Mouse (Mus musculus) macrophage (primary cell): ENCODE data around the gene Ndufv1. TPM values are rescaled to one million over a fixed set of nuclear protein-coding genes. Genes with fewer than 3 reads are reported as not detected.
A peak's percentile ranks its signal among the peaks of the same experiment; 100 is the strongest.

Source experiments
- H3K27ac ChIP-seq: fragments of 350-480 bp; formaldehyde crosslinking; 2 replicates; pipeline ENCODE4 v1.9.0; 2021
- H3K36me3 ChIP-seq: fragments of 350-480 bp; formaldehyde crosslinking; 2 replicates; pipeline ENCODE4 v1.9.0; 2021; ENCODE audit errors: inconsistent target
- H3K4me3 ChIP-seq: fragments of 350-480 bp; formaldehyde crosslinking; 2 replicates; pipeline ENCODE4 v1.9.0; 2021; ENCODE audit errors: inconsistent target
- H3K79me2 ChIP-seq: fragments of 350-480 bp; formaldehyde crosslinking; 2 replicates; pipeline ENCODE4 v1.9.0; 2021; ENCODE audit errors: inconsistent target
- WGBS: methylation state at CpG from one replicate; pipeline ENCODE4 v1.1.7; 2026; ENCODE audit warnings: inconsistent platforms; ENCODE audit not compliant: missing documents; 5-methylcytosine and 5-hydroxymethylcytosine counted together
- polyA plus RNA-seq: library from polyadenylated mRNA; stranded (reverse); fragments of 250-400 nt; gene quantifications from 3 replicates; pipeline ENCODE4 v1.2.4, GENCODE M21; 2018; ENCODE audit warnings: inconsistent platforms

The Ndufv1 gene
- polyA plus RNA-seq, 1 experiment from 2014 or later = 35.8 TPM

DNA sequence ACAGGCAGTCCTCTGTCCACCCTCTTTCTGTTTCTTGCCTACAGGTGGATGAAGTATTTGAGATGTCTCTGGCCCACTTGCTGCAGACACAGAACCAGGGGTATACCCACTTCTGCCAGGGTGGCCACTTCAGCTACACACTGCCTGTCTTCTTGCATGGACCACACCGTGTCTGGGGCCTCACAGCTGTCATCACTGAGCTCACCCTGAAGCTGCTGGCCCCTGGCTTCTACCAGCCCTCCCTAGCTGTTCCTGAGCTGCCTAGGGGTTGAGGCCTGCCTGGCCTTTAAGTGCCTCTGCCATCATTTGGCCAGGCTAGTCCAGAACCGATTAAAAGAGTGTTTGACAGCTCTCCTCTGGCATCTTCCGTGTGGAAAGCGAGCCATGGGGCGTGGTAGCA lies 10.9 kb downstream of the Ndufv1 start:
- H3K36me3 ChIP-seq = peaks cover 10% of the 10 kb centered on the region; the same call in 1 of the 2 replicates
- H3K79me2 ChIP-seq = no peaks in the 10 kb centered on the region
- H3K4me3 ChIP-seq = no peak overlapping the region
- whole genome bisulfite sequencing = 93% methylated on average over 5 of the region's 5 CpGs
- no peak overlapping the region for H3K27ac ChIP-seq

GRCm38 (mm10) chr19:4000949-4001525 lies 11.6 kb downstream of the Ndufv1 start:
- WGBS = 43% methylated on average over 17 of the region's 17 CpGs
- Histone ChIP-seq H3K4me3 (peak overlapping the region; percentile 40), H3K79me2 (no peaks in the 10 kb centered on the region), H3K36me3 (peaks cover 2% of the 10 kb centered on the region; the same call in 1 of the 2 replicates), H3K27ac (no peak overlapping the region)

DNA sequence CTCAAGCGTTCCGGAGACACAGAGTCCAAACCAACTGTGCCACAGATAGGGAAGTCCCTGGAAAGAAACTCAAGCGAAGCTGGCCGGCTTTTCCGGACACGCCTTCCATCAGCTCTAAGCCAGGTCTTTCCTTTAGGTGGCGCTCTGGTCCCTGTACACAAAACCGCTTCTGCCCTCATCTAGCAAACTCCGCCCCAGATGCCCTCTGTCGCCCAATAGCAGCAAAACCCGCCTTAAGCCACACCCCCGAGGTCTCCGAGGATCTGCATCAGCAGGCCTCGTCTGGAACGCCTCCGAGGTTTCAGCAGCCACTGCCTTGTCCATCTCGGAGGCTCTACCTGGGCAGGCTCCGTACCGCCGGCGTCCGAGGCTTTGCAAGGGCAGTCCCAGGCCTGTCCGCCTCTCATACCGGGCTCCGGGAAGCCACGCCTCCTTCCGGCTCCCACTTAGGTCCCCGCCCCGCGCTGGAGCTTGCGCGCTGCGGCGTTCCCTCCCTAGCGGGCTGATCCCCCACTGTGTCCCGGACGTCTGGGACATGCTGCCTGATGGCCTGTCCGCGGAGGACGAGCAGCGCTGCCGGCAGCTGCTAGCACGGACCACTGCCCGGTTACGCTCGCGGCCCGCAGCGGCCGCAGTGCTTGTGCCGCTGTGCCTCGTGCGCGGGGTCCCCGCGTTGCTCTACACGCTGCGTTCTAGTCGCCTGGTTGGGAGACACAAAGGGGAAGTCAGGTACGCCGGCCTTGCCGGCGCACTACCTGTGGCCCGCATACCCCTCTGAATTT lies 12.3 kb downstream of the Ndufv1 start, which contains the start of the genes Nudt8 and Gm49405:
Gene Nudt8 (plus strand): TSS at position 462 of the 782 bp plus-strand sequence.
Gene Gm49405 (plus strand): TSS at position 508 of the 782 bp plus-strand sequence.
- Histone ChIP-seq H3K27ac (peak within 1 kb of the TSS; percentile 70), H3K79me2 (no peaks in the 10 kb centered on the region), H3K4me3 (peak within 1 kb of the TSS; percentile 40), H3K36me3 (no peaks in the 10 kb centered on the region)
- WGBS = under 1% methylated on average over 51 of the region's 64 CpGs

- H3K27ac ChIP-seq = peak overlapping the region; percentile 70
- H3K79me2 ChIP-seq = no peaks in the 10 kb centered on the region
- H3K4me3 ChIP-seq = no peak overlapping the region; the same call in 1 of the 2 replicates
- no peaks in the 10 kb centered on the region for H3K36me3 ChIP-seq
- 56% methylated on average over 9 of the region's 9 CpGs for WGBS
Observed at GRCm38 (mm10) chr19:3999121-3999730, 13.4 kb downstream of the Ndufv1 start.

GRCm38 (mm10) chr19:3998335-3998734 lies 14.3 kb downstream of the Ndufv1 start:
- H3K36me3 ChIP-seq = no peaks in the 10 kb centered on the region
- WGBS = 96% methylated on average over 8 of the region's 8 CpGs
- H3K27ac ChIP-seq = no peak overlapping the region
- no peak overlapping the region for H3K4me3 ChIP-seq
- no peaks in the 10 kb centered on the region for H3K79me2 ChIP-seq

- Histone ChIP-seq H3K36me3 (no peaks in the 10 kb centered on the region), H3K79me2 (no peaks in the 10 kb centered on the region), H3K27ac (no peak overlapping the region), H3K4me3 (no peak overlapping the region)
- WGBS = 96% methylated on average over 8 of the region's 8 CpGs
Observed at GRCm38 (mm10) chr19:3997231-3997630, 15.4 kb downstream of the Ndufv1 start.

DNA sequence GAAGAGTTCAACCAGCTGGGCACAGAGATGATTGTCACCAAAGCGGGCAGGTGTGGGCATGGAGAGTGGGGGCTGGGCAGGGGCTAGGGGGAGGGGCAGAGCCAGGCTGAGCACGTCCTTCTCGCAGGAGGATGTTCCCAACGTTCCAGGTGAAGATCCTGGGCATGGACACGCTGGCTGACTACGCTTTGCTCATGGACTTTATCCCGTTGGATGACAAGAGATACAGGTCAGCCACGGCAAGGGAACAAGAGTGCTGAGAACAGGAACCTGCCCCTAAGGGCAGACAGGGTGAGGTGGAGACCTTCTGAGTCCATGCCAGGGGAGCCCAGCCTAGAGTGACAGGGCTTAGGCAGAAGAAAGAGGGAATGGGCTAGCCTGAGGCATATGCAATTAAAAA lies 15.9 kb downstream of the Ndufv1 start:
- Histone ChIP-seq H3K79me2 (no peaks in the 10 kb centered on the region), H3K4me3 (no peak overlapping the region), H3K36me3 (no peaks in the 10 kb centered on the region), H3K27ac (no peak overlapping the region)
- 91% methylated on average over 3 of the region's 8 CpGs for WGBS

GRCm38 (mm10) chr19:3996106-3996505 lies 16.5 kb downstream of the Ndufv1 start:
- H3K79me2 ChIP-seq = no peaks in the 10 kb centered on the region
- 62% methylated on average over 7 of the region's 7 CpGs for WGBS
- H3K4me3 ChIP-seq = no peak overlapping the region
- H3K27ac ChIP-seq = no peak overlapping the region
- H3K36me3 ChIP-seq = no peaks in the 10 kb centered on the region

DNA sequence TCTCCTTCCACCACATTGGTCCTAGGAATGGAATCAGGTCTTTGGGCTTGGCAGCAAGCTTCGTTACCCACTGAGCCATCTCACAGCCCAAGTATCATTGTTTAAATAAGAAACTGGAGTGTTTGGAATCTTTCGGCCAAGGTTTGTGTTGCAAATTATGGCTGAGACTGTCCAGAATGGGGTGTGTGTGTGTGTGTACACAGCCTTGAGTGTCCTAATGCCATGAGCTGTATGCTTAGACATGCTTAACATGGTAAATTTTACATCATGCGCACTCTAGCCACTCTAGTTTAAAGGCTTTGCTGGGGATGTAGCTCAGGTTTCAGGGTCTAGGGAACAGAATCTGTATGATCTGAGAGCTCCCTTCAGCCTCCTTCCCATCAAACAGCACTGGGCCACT lies 17.1 kb downstream of the Ndufv1 start:
- 97% methylated on average over 3 of the region's 3 CpGs for WGBS
- Histone ChIP-seq H3K27ac (no peak overlapping the region), H3K36me3 (no peaks in the 10 kb centered on the region), H3K79me2 (no peaks in the 10 kb centered on the region), H3K4me3 (no peak overlapping the region)

DNA sequence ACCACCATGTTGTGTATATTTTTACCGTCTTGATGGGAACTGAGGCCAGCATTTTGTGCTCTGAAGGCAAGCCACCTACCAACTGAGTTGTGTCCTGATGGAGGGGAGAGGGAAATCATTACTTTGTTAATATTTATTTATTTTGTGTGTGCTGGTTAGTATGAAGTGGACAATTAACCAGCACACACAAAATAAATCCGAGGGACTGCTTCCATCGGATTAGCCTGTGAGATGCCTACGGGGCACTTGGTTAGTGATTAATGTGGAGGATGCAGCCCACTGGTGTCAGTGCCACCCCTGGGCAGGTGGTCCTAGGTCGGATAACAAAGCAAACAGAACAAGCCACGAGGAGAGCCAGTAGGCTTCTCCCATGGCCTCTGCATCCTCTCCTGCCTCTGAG lies 17.7 kb downstream of the Ndufv1 start:
- WGBS = 91% methylated on average over 6 of the region's 6 CpGs
- Histone ChIP-seq H3K27ac (no peak overlapping the region), H3K79me2 (no peaks in the 10 kb centered on the region), H3K36me3 (no peaks in the 10 kb centered on the region), H3K4me3 (no peak overlapping the region)

DNA sequence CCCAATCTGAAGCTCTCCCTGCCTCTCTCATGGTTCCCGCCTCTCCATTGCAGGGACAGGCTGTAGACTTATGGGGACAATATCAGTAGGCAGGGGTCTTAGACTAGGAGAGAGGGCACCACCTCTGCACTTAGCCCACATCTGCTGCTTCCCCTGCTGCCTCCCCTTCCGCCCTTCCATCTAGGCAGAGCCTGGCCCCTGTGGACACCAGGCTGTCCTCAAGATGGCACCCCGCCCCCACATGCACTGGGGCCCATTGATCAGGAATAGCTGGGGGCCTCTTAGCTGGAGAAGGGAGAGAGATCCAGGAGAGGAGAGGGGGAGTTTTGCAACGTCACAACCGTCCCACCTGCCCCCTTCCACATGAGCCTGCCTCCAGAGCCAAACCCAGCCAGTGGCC lies 20.2 kb downstream of the Ndufv1 start, which contains the start of gene Tbx10:
Gene Tbx10 (plus strand): TSS at position 337 of the 400 bp plus-strand sequence.
- 82% methylated on average over 5 of the region's 5 CpGs for WGBS
- Histone ChIP-seq H3K79me2 (no peaks in the 10 kb centered on the region), H3K27ac (no peak within 1 kb of the TSS), H3K36me3 (no peaks in the 10 kb centered on the region), H3K4me3 (no peak within 1 kb of the TSS)

GRCm38 (mm10) chr19:3991966-3992365 lies 20.6 kb downstream of the Ndufv1 start:
- 81% methylated on average over 3 of the region's 3 CpGs for WGBS
- Histone ChIP-seq H3K36me3 (no peaks in the 10 kb centered on the region), H3K4me3 (no peak overlapping the region), H3K79me2 (no peaks in the 10 kb centered on the region), H3K27ac (no peak overlapping the region)

DNA sequence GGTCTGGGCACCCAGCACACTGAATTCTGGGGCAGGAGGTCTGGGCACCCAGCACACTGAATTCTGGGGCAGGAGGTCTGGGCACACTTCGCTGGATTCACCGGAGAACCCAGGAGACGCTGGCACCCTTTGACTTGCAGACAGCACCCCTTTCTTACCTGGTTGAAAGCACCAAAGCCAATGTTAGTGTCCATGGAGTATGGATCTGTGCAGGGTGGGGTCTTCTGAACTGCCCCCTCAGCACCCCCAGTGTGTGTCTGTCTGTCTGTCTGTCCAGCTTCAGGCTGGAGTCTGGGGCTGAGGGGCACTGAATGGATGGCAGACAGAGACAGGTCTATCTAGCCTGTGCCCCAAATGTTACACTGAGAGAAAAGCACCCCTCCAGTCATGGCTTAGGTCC lies 21.0 kb downstream of the Ndufv1 start:
- no peaks in the 10 kb centered on the region for H3K36me3 ChIP-seq
- no peak overlapping the region for H3K4me3 ChIP-seq
- H3K27ac ChIP-seq = no peak overlapping the region
- H3K79me2 ChIP-seq = no peaks in the 10 kb centered on the region
- WGBS = 93% methylated on average over 3 of the region's 3 CpGs

DNA sequence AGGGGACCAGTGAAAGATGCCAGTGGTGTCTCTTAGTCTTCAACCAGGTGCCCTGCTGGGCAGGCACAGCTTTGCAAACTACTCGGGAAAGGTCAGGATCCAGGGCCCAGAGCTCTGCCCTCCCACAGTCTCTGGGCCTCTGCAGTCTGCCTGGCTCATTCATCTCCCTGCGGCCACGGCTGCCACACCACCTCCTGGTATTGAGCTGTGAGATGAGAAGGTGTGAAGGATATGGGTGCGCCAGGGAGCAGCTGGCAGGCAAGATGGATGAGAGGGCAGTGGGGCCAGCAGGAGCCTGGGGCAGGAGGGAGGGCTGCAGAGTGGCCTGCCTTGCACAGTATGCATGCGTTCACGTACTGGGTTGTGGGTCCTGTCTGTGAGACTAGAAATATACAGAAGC lies 21.8 kb downstream of the Ndufv1 start:
- H3K4me3 ChIP-seq = no peak overlapping the region
- H3K79me2 ChIP-seq = no peaks in the 10 kb centered on the region
- no peak overlapping the region for H3K27ac ChIP-seq
- no peaks in the 10 kb centered on the region for H3K36me3 ChIP-seq
- 91% methylated on average over 6 of the region's 6 CpGs for WGBS

DNA sequence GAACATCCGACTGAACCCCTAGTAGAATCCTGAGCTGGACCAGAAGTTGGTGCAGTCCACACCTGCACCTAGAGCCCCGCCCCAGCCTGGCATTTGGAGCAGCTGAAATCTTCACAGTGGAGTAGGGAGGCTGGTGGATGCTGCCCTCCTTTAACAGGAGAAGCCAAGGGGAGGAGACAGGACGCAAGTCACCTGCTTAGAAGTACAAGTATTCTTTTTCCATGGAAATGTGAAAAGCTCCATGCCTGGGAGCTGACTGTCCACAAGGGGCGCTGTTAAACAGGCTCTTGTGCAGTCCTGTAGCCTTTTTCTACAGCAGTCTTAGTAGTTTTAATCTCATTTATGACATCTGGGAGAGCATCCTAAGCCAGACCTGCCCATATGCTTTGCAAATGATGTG lies 23.9 kb downstream of the Ndufv1 start:
- H3K4me3 ChIP-seq = no peak overlapping the region
- H3K27ac ChIP-seq = no peak overlapping the region
- WGBS = 100% methylated on average over 4 of the region's 4 CpGs
- H3K36me3 ChIP-seq = no peaks in the 10 kb centered on the region
- no peaks in the 10 kb centered on the region for H3K79me2 ChIP-seq
